Mouse (Mus musculus) heart, adult 2 months (tissue): ENCODE measurements at regions not wholly inside any gene's neighbourhood (a gene's known extent, or its start where the extent isn't known, plus 50 kb on each side); places are given as distances from the start of the nearest gene placed in this dataset.

Experiments
- CTCF ChIP-seq: fragments of 200-600 bp; IDR thresholded peaks from 2 replicates; pipeline ENCODE4 v1.8.1; 2022; ENCODE audit warnings: antibody characterized with exemption, mild to moderate bottlenecking, moderate library complexity
- EP300 ChIP-seq: fragments of 200-500 bp; IDR thresholded peaks from 2 replicates; pipeline ENCODE4 v1.6.1; 2011; ENCODE audit warnings: low read depth, low read length, control low read depth; ENCODE audit not compliant: insufficient read depth
- POLR2A ChIP-seq: fragments of 200-500 bp; IDR thresholded peaks from 2 replicates; pipeline ENCODE4 v1.6.1; 2011; ENCODE audit warnings: mild to moderate bottlenecking, low read depth, low read length, control low read depth; ENCODE audit not compliant: insufficient read depth

DNA sequence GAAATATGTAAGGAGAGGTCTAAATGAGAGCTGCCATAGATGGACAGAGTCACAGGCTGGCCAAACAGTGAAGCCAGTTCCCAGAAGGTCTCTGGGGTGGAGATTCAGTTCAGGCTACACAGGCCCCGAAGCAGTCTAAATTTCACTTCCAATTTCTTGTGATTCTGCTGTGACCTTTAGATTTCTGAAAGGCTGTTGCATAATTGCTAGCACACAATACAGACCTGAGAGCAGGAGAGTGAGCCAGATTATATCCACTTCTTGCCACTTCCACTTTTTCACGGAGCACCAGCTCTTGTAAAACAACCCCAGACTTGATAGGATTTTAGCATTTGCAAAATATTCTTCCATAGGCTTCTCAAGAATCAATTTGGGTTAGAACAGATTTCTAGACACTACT, 925.6 kb downstream of the Car8 start:
- TF ChIP-seq CTCF (no peak), POLR2A (no peak), EP300 (no peak)
